Mouse (Mus musculus) mammary gland, adult 2 months (tissue): ENCODE measurements around the gene Eci1. TPM values are rescaled to one million over a fixed set of nuclear protein-coding genes. Genes with fewer than 3 reads are reported as not detected.

Experiments used
- polyA plus RNA-seq: library from polyadenylated mRNA; depleted of rRNA; stranded (reverse); fragments of >200 nt; gene quantifications from 2 replicates; pipeline ENCODE4 v1.2.3, GENCODE M21; 2012; ENCODE audit warnings: low replicate concordance; rRNA removed

The Eci1 gene
- 170 and 281 TPM in 2 replicates for polyA plus RNA-seq

GRCm38 (mm10) chr17:24426471-24427169 is at the start of gene Eci1:
Gene Eci1, plus strand, starts transcription at chr17:24426641.

GRCm38 (mm10) chr17:24414230-24414976 is 12.0 kb upstream of the Eci1 start, which contains the start of gene Rnps1:
Gene Rnps1, plus strand, starts transcription at chr17:24414565.

GRCm38 (mm10) chr17:24442632-24443155 is 16.3 kb downstream of the Eci1 start, which contains the start of gene Dnase1l2:
Gene Dnase1l2, minus strand, starts transcription at chr17:24443105.

GRCm38 (mm10) chr17:24469910-24470602 is 43.6 kb downstream of the Eci1 start, which contains the start of the genes E4f1 and Pgp:
Gene E4f1, minus strand, starts transcription at chr17:24470313.
Gene Pgp, plus strand, starts transcription at chr17:24470392.

GRCm38 (mm10) chr17:24473612-24474275 is 47.3 kb downstream of the Eci1 start, which contains the start of gene Bricd5:
Gene Bricd5, plus strand, starts transcription at chr17:24473884.

GRCm38 (mm10) chr17:24478663-24479380 is 52.4 kb downstream of the Eci1 start, which contains the start of gene Mlst8:
Gene Mlst8, minus strand, starts transcription at chr17:24479078.

GRCm38 (mm10) chr17:24488186-24488661 is 61.8 kb downstream of the Eci1 start, which contains the start of gene Caskin1:
Gene Caskin1, plus strand, starts transcription at chr17:24488601.

Other genes with a start within 250 kb of the Eci1 start
- 20.5 and 35.5 TPM in 2 replicates for gene Tbc1d24, start 221.1 kb upstream of the Eci1 start, polyA plus RNA-seq
- gene Ntn3, start 217.1 kb upstream of the Eci1 start, polyA plus RNA-seq: 2.5 and 5.7 TPM in 2 replicates
- 8.1 and 10.1 TPM in 2 replicates for gene Tedc2, start 205.8 kb upstream of the Eci1 start, polyA plus RNA-seq
- 2.8 and 3.3 TPM in 2 replicates for gene Ccnf, start 175.2 kb upstream of the Eci1 start, polyA plus RNA-seq
- not detected in 2 replicates for gene Abca17, start 75.6 kb upstream of the Eci1 start, polyA plus RNA-seq
- gene Abca3, start 74.7 kb upstream of the Eci1 start, polyA plus RNA-seq: 36.4 and 48.3 TPM in 2 replicates
- gene Rnps1, start 12.1 kb upstream of the Eci1 start, polyA plus RNA-seq: 121 and 125 TPM in 2 replicates
- gene Dnase1l2, start 16.5 kb downstream of the Eci1 start, polyA plus RNA-seq: 6.9 and 11.5 TPM in 2 replicates
- gene E4f1, start 43.7 kb downstream of the Eci1 start, polyA plus RNA-seq: 84.4 and 102 TPM in 2 replicates
- 58.4 and 88.6 TPM in 2 replicates for gene Pgp, start 43.8 kb downstream of the Eci1 start, polyA plus RNA-seq
- gene Bricd5, start 47.2 kb downstream of the Eci1 start, polyA plus RNA-seq: 2.1 and 3.1 TPM in 2 replicates
- gene Mlst8, start 52.4 kb downstream of the Eci1 start, polyA plus RNA-seq: 36.1 and 68.2 TPM in 2 replicates
- 1.3 and 1.4 TPM in 2 replicates for gene Caskin1, start 62.0 kb downstream of the Eci1 start, polyA plus RNA-seq
- gene Traf7, start 101.3 kb downstream of the Eci1 start, polyA plus RNA-seq: 207 and 225 TPM in 2 replicates
- gene Rab26, start 107.6 kb downstream of the Eci1 start, polyA plus RNA-seq: 1.3 and 1.8 TPM in 2 replicates
- 78.7 and 102 TPM in 2 replicates for gene Pkd1, start 123.2 kb downstream of the Eci1 start, polyA plus RNA-seq
- 176 and 242 TPM in 2 replicates for gene Tsc2, start 206.0 kb downstream of the Eci1 start, polyA plus RNA-seq
- 11.9 and 14.0 TPM in 2 replicates for gene Nthl1, start 206.0 kb downstream of the Eci1 start, polyA plus RNA-seq
- gene Slc9a3r2, start 223.7 kb downstream of the Eci1 start, polyA plus RNA-seq: 101 and 134 TPM in 2 replicates
- gene Npw, start 231.8 kb downstream of the Eci1 start, polyA plus RNA-seq: 1.4 TPM in 2 replicates
- gene Zfp598, start 243.0 kb downstream of the Eci1 start, polyA plus RNA-seq: 81.2 and 105 TPM in 2 replicates